Mouse (Mus musculus) kidney, adult 9 months (tissue): ENCODE results near the gene Otulin.

Experiments used
- DNase-seq: peaks from one replicate; pipeline ENCODE4 v3.0.0; 2022

Gene Otulin

DNA sequence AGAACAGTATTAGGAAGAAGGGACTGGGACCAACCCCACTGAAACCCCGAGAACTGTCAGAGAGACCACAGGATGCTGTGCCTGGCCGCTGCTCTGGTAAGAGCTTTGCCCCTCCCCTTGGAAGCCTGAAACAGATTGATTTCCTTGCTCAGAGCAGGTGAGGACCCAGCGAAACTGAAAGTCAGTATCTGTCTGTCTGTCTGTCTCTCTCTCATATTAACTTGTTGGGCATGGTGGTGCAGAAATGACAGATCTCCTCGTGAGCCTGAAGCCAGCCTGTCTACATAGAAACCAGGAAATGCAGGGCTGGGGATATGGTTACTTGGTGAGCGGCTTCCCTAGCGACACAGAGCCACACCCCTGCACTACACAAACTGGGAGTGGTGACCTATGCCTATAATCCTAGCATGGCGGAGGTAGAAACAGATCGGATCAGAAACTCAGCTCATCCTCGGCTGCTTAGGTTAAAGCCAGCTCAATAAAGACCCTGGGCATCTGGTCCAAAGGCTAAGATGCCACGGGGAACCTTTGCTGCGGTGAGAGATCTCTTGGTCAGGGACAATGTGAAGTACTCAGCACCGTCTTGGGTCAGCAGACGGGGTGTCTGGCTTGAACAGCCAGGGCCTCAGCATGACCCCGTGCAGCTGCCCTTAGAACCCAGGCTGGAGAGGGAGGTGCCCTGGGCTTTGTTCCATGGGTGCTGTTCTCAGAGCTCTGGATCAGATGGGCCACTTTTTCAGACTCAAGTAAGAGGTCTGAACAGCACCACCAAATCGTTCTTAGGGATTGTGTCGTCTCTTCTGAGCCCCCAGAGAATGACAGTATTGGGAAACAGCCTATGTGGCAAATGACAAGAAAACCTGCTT is 52.3 kb downstream of the Otulin start:
- DNase-seq, result no peak

DNA sequence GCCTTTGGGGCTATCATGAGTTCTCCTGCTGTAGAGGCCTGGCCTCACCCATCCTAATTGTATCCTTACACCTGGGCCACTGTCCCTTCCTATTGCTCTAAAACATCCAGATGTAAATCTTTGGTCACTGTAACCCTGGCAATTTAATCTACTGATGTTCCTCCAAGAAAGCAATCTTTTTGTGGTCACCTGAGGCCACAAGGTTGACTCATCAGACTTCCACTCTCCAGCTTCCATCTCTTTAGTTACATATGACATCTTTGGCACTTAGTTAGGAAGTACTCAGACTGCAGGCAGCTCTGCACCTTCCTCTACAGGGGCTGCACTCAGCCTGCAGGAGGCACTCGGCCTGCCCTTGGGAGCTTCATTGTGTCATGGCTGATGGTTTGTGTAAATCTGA is 53.6 kb downstream of the Otulin start:
- DNase-seq, result no peak

DNA sequence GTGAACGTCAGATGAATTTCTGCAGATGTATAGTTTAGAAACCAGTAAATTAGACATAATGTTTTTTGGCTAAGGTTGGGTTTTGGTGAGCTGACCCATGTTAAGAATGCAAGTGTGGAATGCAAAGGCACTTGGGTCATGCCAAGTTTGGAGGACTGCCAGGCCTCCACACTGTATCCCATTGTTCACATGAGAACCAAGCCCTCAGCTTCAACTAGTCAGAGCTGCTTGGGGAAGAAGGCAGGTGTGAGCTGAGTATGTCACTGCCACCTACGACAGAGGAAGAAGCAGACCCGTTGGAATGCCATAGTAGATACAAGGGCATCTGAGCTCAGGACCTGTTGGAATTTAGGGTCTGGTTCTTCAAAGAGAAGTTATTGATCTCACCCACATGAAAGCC is 54.6 kb downstream of the Otulin start:
- no peak for DNase-seq

DNA sequence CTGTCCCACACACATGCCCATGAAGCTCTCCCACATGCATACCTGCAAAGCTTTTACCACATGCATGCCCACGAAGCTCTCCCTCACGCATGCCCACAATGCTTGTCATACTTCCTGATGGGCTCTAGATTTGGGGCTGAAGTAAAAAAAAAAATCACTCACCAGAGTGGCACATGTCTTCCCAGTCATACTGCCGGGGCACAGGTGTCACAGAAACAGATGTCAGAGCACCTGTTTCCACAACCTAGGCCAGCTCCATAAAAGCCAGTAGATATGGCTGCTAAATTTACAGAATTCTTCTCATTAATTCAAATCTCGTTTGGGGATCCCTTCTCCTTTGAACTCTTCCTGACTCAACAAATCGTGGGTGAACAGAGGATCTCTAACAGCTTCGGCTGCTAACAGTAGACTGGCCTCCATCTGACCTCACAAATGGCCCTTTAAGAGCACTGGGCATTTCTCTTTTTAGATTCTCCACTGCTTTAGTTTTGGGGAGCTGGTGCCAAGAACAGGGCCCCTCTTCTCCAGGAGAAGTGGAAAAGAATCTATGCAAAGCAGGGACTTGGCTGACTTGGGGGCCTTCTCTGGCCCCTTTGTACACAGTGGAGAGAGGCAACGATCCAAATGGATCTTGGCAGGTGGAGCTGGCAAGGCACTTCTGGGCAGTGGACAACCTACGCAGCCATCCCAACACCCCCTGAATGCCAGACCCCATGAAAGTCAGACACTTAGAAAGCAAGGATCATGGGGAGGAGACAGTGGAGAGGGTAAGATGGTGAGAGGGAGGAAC is 55.3 kb downstream of the Otulin start:
- DNase-seq, result no peak

DNA sequence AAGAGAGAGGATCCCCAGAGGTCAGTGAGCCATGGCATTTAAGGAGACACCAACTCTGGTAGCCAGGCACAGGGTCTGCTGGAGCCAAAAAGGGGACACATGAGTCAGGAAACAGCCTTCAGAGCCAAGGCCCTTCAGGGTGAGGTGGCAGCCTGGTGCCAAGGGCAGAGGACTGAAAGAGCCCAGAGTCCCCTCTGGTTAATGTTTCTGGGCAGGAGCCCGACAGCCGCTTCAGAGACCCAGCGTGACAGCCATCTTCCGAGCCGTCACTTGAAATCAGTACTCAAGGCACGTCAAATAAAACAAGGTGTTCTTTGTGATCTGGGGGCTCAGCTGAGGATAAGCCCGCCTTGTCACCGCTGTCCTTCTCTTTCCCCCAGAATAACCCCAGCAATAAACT is 59.3 kb downstream of the Otulin start:
- no peak for DNase-seq

DNA sequence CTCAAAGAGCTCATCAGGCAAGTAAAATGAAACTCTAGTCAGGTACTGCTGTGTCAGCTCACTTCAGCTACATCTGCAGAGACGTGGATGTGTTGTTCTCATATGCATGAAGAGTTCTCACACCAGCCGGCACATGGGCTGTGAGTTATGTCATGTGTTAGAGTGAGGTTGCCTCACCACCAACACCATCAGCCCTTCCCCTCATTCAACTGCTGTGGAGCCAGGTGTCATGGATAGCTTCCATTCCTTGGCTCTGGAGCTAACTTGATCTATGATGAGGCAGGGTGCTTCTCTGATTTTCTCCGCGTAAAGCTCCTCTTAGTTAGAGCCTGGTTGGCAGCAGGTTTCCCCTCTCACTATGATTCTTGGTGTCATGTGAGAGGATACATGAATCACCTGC is 60.1 kb downstream of the Otulin start:
- DNase-seq, result no peak

DNA sequence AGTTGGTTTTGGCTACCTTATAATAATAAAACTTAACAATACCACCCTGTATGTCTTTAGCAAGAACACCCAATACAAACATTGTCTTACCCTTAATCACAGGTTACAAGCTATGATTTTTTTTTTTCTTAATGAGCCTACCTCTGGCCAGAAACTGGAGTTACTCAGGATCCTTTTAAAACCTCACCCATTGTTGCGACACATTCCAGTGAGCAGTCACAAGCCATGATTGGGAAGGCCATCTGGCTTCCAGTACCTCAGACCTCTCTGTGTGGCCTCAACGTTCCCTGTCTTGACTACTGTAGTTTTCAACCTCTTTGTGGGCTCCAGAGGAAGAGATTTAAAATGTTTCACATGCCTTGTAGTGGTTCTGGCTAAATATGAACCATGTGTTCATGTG is 60.6 kb downstream of the Otulin start:
- DNase-seq, result no peak

DNA sequence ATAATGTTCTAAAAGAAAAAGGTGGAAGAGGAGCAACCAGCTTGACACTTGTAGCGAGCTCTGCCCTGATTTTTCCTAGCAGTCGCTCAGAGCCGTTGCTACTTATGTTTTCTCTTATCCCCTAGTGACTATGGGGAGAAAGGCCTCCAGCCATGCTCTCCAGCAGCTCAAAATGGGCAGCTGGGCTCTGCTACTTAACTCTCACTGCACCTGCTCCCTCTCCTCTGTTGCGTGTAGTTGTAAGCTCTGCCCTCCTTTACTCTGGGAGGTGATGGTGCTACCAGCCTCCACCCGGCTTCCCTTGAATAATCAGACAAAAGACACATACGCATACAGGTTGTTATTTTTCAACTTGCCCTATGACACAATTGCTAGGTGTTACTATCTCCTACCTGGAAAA is 62.1 kb downstream of the Otulin start:
- no peak for DNase-seq

DNA sequence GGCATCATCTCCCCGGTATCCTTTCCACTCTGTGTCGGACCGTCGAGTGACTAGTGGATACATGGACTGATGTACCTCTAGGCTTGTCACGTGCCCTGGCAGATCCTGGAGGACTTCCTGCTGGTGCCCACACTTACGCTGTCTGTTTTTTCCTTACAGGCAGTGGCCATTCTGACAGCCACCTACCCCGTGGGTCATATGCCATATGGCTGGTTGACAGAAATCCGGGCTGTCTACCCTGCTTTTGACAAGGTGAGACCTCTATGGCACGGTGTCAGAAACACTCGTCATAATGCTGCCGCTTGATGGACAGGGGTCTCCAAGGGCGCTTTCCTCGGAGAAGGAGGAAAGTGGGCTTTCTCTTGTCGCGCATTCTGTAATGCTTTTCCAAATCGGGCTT is 63.1 kb downstream of the Otulin start:
- no peak for DNase-seq

DNA sequence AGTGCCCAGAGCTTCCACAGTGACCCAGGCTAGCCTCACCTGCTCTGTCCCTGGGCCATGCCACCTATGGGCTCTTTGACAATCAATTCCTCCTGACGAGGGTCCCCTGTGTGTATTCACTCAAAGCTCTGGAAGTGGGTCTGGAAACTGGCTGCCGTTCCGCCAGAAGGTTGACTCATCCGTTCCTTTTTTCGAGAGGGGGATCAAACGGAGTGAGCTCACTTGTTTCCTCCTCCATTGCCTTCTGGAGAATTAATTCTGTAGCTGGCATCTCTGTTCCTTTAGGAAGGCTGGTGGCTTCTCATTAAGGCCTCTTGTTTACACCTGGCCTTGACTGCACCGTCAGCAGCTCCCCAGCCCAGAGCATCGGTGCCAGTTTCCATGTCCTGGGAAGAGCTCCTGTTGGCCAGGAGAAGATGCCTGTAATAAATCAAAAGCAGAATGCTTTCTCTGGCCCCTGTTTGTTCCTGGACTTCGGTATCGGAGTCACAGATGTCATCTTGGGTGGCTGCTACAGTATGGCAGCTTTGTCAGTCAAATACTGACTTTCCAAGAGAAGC is 64.8 kb downstream of the Otulin start:
- no peak for DNase-seq

DNA sequence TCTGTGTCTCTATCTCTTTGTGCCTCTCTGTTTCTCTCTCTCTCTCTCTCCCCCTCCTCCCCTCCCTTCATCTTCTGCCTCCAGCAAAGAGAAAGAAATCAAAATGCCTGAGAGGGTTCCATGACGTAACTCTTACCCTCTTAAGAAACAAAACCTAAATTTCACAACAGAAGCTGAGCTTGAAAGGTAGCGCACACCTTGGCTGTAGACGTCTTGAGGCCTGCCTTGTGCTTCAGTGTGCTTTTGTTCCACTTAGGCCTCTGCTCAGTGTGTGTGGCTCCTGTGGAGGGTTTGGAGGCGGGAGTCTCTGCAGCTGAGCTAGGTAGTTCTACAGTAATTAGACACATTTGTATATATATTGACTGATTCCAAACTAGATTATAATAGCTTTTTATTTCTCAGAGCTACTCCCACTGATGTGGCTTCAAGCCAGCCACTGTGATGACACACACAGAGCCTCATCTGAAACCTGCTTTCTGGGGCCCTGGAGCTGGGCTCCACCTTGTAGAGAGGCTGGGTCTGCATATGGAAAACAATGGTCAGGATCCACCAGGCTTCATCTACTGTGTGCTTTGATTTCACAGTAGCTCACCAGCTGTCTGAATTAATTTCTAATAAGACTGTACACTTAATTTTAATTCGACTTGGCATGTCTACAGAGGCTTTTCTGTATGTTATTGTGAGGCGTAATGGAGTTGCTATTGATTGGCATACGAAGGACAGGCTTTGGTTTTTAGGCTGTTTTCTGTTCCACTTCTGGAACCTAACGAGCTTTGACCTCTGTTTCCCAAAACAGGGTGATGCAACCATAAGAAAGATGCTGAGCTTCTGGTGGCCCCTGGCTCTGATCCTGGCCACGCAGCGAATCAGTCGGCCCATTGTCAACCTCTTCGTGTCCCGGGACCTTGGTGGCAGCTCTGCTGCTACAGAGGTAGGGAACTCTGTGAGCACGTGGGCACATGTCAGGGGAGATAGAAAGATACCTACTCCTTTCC is 66.1 kb downstream of the Otulin start:
- DNase-seq, result no peak

DNA sequence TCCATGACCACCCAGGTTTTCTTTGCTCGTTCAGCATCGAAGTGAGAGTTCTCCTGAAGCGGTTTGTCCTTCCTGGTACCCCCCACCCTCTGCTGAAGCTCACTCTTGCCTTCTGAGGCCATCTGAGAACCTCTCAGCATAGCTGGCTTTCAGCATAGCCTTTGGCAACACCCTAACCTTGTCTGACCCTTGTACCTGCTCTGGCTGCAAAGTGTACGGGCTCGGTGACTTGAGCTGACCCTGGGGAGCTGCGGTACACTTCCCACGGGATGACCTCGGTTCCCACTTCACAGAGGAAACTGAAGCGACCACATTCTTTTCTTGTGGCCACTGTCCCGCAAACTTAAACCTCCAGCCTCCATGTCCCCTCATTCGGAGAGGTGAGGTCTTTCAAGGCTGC is 70.2 kb downstream of the Otulin start:
- DNase-seq, result peak; percentile 27

DNA sequence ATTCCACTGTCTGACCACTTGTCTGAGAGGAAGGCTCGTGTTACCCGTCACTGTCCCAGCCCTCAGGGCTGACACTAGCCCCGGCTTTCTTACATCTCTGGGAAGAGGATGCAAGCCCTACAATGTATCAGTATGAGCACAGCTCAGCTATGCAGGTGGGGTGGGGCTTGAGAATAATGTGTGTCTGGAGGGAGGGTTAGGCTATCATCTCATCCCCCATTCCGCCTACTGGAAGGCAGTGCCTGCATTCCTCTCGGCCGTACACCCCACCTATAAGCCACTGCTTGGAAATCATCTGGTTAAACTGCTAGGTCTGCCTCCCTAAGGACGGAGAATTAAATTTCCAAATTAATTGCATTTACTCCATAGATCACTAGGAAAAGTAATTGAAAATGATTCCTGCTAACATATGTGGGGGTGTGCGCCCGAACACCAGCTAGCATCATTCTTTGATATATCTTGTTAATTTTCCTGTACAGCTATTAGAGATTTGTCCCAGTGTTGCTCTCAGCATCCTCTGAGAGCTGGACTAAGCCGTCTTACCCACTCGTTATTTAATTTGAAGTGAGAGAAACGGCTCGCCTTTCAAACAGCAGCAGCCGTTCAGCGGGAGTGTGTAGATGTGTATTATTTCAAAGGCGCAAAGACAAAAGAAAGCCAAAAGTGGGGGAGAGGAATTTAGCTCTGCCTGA is 71.9 kb downstream of the Otulin start:
- no peak for DNase-seq

DNA sequence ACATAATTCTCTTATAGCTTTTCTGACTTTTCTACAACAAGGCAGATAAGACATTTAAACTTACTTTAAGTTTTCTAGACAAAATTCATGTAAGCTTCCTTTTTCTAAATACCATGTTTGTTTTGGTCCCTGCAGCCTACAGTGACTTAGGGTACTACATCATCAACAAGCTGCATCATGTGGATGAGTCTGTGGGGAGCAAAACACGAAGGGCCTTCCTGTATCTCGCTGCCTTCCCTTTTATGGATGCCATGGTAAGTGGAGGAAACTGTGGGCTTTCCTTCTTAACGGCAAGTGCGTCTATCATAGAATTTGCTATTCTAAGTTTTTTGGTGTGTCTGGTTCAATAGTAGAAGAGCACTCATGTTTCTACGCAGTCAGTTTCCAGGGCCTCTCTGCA is 76.9 kb downstream of the Otulin start:
- DNase-seq, result no peak

DNA sequence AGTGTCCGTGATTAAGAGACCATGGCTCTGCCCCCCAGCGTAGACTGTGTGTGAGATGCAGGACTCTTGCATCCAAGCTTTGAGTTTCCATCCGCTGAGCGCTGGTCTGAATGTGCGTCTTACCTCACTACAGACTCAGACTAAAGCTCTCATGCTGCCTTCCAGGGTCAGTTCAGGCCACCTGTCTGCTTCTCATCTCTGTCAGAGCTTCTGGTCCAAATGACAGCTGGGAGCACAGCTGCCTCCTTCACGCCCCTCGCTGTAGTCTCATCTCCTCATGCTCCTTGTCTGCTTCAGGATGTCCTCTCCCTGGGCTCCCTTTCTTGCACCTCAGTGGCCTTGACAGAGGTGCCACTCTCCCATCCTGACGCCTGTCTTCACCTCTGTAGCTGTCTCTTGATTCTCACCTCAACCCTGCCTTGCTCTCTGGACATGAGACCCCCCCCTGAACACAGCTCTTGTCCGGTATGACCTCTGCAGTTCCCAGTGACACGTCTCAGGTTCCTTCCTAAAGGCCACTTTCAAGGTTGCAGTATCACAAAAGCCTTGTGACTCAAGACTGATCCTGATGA is 78.3 kb downstream of the Otulin start:
- DNase-seq, result no peak

DNA sequence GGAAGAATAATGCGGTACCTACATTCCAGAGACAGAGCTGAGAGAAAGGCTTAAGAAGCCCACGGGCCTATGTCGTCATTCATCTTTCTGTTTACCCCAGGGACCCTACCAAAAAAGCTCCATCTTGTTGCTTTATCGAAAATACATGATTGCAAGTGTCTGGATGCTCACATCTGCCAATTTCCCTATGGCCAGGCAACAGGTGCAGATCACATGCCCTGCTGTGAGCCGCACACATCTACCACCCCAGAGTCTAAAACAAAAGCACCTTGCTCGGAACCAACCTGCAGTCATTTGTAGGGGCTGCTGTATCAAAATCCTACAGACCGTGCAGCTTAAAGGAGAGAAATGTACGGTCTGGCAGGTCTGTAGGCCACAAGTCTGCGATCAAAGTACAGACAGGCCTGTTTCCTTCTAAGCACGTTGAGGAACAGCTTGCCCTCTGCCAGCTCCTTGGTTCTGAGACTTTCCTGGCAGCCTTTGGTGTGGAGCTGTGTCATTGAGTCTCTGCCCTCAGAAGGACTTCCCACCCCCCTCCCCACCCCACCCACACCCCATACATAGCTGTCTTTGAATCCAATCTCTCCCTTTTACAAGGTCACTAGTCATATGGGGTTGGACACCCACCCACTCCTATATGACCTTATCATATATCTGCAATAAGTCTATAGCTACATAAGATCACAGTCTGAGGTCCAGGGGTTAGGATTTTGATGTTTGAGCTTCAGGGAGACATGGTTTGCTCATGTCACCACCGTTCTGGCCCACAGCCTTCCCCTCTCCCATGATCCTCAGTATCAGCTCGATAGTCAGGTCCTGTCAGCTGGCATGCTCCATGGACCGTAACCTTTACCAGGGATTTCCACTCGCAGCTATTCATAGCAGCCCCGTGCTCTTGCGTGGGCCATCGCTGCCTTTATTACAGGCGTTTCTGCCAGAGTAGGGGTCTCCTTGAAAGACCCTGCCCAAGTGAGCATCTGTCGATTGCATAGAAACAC is 79.1 kb downstream of the Otulin start:
- DNase-seq, result no peak

DNA sequence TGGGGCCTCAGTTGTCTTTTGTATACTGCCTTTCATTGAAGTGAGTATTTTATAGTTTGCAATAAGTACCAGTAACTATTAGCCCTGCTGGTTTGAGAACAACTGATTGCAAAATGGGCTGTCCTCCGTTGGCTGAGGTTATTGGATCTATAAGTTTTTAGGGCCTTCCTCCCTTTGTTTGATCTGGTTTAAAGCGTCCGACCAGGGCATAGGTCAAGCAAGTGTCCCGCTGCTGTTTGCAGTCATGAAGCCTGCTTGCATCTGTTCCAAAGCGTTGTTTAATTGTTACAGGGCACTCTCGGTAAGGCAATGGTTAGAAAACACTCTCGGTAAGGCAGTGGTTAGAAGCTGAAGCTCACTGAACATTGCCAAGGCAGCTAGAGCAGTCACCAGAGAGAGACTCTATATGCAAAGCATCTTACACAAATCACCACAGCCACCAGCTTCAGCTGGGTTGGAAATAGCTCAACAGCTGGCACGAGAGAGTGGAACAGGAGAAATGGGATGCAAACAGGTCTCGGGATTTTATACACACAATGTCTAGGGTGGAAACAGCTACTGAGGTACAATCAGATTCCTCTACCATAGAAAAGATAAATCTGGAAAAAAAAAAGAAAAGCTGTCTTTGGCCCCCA is 80.0 kb downstream of the Otulin start:
- DNase-seq, result no peak

DNA sequence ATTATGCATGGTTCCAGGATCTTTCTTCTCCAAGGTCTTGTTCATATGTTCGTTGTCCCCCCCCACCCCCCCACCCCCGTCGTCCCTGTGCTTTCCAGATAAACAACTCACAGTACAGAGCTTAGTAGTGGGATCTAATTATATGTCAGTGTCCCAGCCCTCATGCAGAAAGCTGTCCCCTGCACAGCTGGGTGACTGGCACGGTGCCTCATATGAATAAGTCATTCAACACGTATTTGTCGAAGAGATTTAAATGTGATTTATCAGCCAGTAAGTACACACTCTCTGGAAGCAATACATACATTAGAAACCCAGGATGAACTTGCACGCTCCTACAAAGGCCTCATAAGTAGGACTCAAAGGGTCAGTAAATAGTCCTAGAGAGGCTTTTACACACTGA is 80.6 kb downstream of the Otulin start:
- DNase-seq, result no peak

DNA sequence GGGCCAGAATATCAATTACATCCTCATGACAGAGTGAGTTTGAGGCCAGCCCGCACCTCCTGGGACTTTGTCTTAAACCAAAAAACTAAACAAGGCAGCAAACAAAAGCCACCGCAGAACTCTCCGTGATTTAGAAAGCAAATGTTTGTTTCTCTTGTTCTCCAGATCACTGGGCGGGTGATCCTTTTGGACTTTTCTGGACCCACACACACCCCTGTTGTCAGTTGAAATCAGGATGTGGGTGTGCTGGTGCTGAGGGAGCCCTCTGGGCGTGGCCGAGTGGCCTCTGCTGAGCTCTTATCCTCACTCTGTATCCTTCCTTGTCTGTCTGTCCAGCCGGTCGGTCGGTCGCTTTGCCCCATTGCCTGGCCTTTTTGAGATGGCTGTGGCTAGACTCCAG is 81.4 kb downstream of the Otulin start:
- no peak for DNase-seq

DNA sequence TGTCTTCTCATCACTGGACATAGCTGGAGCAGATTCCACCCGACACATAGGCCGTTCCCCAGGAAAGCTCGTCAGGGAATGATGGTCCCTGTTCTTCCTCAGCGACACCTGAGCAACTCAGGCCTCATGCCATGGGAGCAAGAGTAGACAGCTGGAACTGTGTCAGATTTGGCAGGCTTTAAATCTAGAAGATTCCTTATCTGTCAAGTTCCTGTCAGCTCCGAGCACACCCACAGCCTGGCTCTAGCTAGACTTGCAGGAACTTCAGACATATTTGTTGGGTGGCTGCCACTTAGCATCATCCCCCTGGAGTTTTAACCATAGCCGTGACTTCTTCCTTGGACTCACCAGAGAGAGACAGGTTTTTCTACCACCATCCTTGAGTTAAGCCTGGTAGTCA is 82.4 kb downstream of the Otulin start:
- DNase-seq, result no peak
